Mouse (Mus musculus) stomach, postnatal 0 days (tissue): ENCODE results near the gene Nenf. TPM values are rescaled to one million over a fixed set of nuclear protein-coding genes. Genes with fewer than 3 reads are reported as not detected.

ENCODE experiments used
- ATAC-seq: fragments of 200-750 bp; cut with Nextera tagmentation; 2 replicates; pipeline ENCODE4 v1.8.0; 2017; ENCODE audit not compliant: low FRiP score, low TSS enrichment
- DNase-seq: peaks from one replicate; pipeline ENCODE4 v3.0.0-alpha.2; 2016; ENCODE audit warnings: low spot score
- H3K27ac ChIP-seq: fragments of 300-500 bp; sonication (generic); replicated peaks from 2 replicates; pipeline ENCODE4 v1.5.1; 2014; ENCODE audit warnings: mild to moderate bottlenecking, control low read depth
- H3K27me3 ChIP-seq: fragments of 300-500 bp; sonication (generic); 2 replicates; pipeline ENCODE4 v1.6.1; 2014; ENCODE audit warnings: low read length; ENCODE audit not compliant: control insufficient read depth, insufficient read depth
- H3K36me3 ChIP-seq: fragments of 300-500 bp; sonication (generic); 2 replicates; pipeline ENCODE4 v1.6.1; 2014; ENCODE audit warnings: low read length, mixed read lengths; ENCODE audit not compliant: control insufficient read depth, insufficient read depth
- H3K4me1 ChIP-seq: fragments of 300-500 bp; sonication (generic); replicated peaks from 2 replicates; pipeline ENCODE4 v1.6.1; 2014; ENCODE audit warnings: antibody characterized with exemption; ENCODE audit not compliant: control insufficient read depth, insufficient read depth
- H3K4me2 ChIP-seq: fragments of 300-500 bp; sonication (generic); replicated peaks from 2 replicates; pipeline ENCODE4 v1.6.1; 2014; ENCODE audit warnings: low read depth, mild to moderate bottlenecking, control low read depth, moderate library complexity
- H3K4me3 ChIP-seq: fragments of 300-500 bp; sonication (generic); 2 replicates; pipeline ENCODE4 v1.5.1; 2014; ENCODE audit warnings: low read depth, low read length, control low read depth
- H3K9ac ChIP-seq: fragments of 300-500 bp; sonication (generic); 2 replicates; pipeline ENCODE4 v1.6.1; 2014; ENCODE audit warnings: mild to moderate bottlenecking, low read length, control low read depth, mixed read lengths
- H3K9me3 ChIP-seq: fragments of 300-500 bp; sonication (generic); 2 replicates; pipeline ENCODE4 v1.6.1; 2016; ENCODE audit warnings: low read length; ENCODE audit not compliant: control insufficient read depth
- CTCF ChIP-seq: IDR thresholded peaks from 2 replicates; pipeline ENCODE4 v1.5.1; 2016; ENCODE audit warnings: antibody characterized with exemption, low read depth, mild to moderate bottlenecking, moderate library complexity
- EP300 ChIP-seq: optimal IDR thresholded peaks from 2 replicates; pipeline ENCODE3; 2016; ENCODE audit warnings: antibody characterized with exemption
- WGBS: fragments of 180-500 bp; shearing (Covaris S2); extraction: QIAGEN DNeasy Blood & Tissue Kit; methylation state at CpG from one replicate; pipeline ENCODE4 v1.1.7; 2014; 5-methylcytosine and 5-hydroxymethylcytosine counted together
- polyA plus RNA-seq: library from polyadenylated mRNA; unstranded; fragments of >200 nt; fragmentation: Nextera tagmentation; extraction: Ambion mirVana; gene quantifications from 2 replicates; pipeline ENCODE4 v1.2.1, GENCODE M21; 2015

Gene Nenf
- 117 and 120 TPM in 2 replicates for polyA plus RNA-seq

DNA sequence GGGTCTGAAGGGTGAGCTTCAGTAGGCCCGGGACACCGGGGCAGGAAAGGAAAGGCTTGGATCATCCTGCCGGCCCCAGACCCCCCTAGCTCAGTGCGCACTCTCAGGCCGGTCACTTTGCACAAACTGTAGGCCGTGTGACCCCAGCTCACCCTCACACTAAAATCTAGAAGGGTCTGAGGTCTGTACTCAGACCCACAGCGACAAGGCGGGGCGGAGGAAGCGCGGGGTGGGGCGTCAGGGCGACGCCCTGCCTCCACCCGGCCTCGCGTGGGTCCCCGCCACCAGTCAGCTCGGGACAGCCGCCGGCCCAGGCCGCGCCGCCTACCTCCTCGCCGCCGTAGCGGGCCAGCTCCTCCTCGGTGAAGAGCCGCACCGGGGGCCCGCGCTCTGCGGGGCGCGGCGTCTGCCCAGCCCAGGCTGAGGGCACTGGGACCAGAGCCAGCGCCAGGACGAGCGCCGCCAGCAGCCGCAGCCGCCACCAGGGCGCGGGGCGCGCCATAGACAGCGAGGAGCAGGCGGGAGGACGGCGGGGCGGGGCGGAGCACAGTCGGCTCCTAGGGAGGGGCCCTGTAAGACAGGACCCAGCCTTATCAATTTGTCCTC, at the start of gene Nenf:
Nenf (minus strand) TSS at position 604 of the 606 bp plus-strand sequence.
- no peaks in the 10 kb centered on the region for H3K27me3 ChIP-seq

DNA sequence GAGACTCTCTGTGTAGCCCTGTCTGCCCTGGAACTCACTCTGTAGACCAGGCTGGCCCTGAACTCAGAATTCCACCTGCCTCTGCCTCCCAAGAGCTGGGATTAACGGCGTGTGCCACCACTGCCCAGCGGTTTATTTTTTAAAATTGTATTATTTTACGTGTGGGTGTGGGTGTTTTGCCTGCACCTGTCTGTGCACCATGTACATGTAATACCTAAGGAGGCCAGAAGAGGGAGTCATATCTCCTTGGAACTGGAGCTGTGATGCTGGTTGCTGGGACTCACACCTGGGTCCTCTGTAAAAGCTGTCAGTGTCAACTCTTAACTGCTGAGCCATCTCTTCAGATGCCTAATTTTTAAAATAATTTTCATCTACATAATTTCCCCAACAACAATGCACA, 46.5 kb upstream of the Nenf start:
- Histone ChIP-seq H3K4me2 (no peak overlapping the region), H3K9ac (no peak overlapping the region), H3K4me1 (no peaks in the 10 kb centered on the region), H3K27ac (no peak overlapping the region), H3K36me3 (peaks cover 7% of the 10 kb centered on the region; the same call in 1 of the 2 replicates), H3K4me3 (no peak overlapping the region), H3K9me3 (no peaks in the 10 kb centered on the region), H3K27me3 (no peaks in the 10 kb centered on the region)
- ATAC-seq (no peak), DNase-seq (no peak)
- TF ChIP-seq EP300 (no peak), CTCF (peak; percentile 69)
- WGBS, result 61% methylated on average over 4 of the region's 4 CpGs

More for the DNA sequence above, at the start of gene Nenf:
- peak within 1 kb of the TSS; percentile 72 for H3K4me3 ChIP-seq
- no peaks in the 10 kb centered on the region for H3K36me3 ChIP-seq
- ATAC-seq (peak; percentile 89), DNase-seq (peak; percentile 77)
- WGBS, result under 1% methylated on average over 42 of the region's 54 CpGs
- no peaks in the 10 kb centered on the region for H3K9me3 ChIP-seq
- H3K4me1 ChIP-seq, result no peaks in the 10 kb centered on the region
- TF ChIP-seq CTCF (peak; percentile 46), EP300 (no peak)
- H3K27ac ChIP-seq, result peak within 1 kb of the TSS; percentile 85
- peak within 1 kb of the TSS; percentile 67 for H3K4me2 ChIP-seq
- H3K9ac ChIP-seq, result peak within 1 kb of the TSS; percentile 83

DNA sequence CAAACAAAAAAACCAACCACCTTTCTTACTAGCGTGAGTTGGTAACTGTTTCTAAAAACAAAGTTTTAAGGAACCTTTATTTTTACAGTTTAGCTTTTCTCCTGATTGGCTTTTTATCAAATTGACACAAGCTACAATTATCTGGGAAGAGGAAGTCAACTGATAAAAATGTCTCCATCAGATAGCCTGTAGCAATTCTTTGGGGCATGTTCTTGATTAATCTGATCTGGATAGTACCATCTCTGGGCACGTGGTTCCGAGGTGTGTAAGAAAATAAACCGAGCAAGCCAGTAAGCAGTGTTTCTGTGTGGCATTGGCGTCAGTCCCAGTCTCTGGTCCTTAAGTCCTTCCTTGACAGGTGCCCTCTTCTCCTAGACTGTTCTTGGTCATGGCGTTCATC, 44.4 kb upstream of the Nenf start:
- no peak for ATAC-seq
- Histone ChIP-seq H3K27ac (no peak overlapping the region), H3K9me3 (no peaks in the 10 kb centered on the region), H3K27me3 (no peaks in the 10 kb centered on the region), H3K9ac (no peak overlapping the region), H3K36me3 (peaks cover 13% of the 10 kb centered on the region; the same call in 1 of the 2 replicates), H3K4me2 (no peak overlapping the region), H3K4me1 (no peaks in the 10 kb centered on the region), H3K4me3 (no peak overlapping the region)
- TF ChIP-seq CTCF (no peak), EP300 (no peak)
- 79% methylated on average over 6 of the region's 6 CpGs for WGBS
- no peak for DNase-seq

DNA sequence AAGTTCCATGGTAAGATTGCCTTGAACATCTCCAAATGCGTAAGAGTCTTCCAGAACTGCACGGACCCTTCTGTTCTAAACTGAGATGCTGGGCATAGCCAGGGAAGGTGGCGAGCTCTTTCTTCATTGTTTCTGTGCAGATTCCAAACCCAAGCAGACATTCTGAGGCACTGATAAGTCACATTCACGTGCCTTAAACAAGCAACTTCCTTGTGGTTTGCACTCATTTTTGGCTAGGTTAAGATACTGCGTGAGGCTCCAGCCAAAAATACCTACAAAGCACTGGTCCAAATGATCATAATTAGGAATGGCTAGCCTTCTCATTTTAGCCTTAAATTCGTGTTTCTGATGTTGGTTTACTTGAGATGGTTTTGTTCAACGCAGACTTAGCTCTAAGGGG, 41.5 kb upstream of the Nenf start:
- H3K27ac ChIP-seq, result no peak overlapping the region
- 86% methylated on average over 7 of the region's 7 CpGs for whole genome bisulfite sequencing
- H3K9me3 ChIP-seq, result no peaks in the 10 kb centered on the region
- H3K36me3 ChIP-seq, result peaks cover 22% of the 10 kb centered on the region; the same call in 1 of the 2 replicates
- no peaks in the 10 kb centered on the region for H3K4me1 ChIP-seq
- H3K4me2 ChIP-seq, result no peak overlapping the region
- no peak for TF ChIP-seq EP300
- TF ChIP-seq CTCF, result no peak
- H3K9ac ChIP-seq, result no peak overlapping the region
- H3K4me3 ChIP-seq, result no peak overlapping the region
- DNase-seq (no peak), ATAC-seq (no peak)
- no peaks in the 10 kb centered on the region for H3K27me3 ChIP-seq

DNA sequence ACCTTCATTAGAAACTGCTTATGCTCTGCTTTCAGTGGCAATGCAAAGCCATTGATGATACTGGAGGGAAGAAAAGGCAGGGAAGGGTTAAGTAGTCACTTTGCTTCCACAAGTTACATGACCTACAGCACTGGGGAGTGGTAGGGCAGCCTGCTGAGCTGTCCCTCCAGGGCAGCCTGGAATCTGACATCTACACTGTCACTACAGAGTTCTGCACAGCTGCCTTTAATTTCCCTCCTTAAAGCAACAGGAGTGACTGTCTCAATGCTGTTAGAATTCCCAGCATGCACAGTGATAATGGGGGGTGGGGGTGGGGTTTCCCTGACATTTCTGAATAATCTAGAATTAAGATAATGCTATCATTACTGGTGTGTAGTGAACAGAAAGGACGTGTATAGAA, 38.9 kb upstream of the Nenf start:
- Histone ChIP-seq H3K36me3 (peaks cover 28% of the 10 kb centered on the region; the same call in 1 of the 2 replicates), H3K27ac (no peak overlapping the region), H3K9ac (no peak overlapping the region), H3K27me3 (no peaks in the 10 kb centered on the region), H3K9me3 (no peaks in the 10 kb centered on the region), H3K4me1 (no peaks in the 10 kb centered on the region), H3K4me2 (no peak overlapping the region), H3K4me3 (no peak overlapping the region)
- DNase-seq (no peak), ATAC-seq (no peak)
- TF ChIP-seq CTCF (no peak), EP300 (no peak)
- 81% methylated on average over 1 of the region's 1 CpGs for WGBS

DNA sequence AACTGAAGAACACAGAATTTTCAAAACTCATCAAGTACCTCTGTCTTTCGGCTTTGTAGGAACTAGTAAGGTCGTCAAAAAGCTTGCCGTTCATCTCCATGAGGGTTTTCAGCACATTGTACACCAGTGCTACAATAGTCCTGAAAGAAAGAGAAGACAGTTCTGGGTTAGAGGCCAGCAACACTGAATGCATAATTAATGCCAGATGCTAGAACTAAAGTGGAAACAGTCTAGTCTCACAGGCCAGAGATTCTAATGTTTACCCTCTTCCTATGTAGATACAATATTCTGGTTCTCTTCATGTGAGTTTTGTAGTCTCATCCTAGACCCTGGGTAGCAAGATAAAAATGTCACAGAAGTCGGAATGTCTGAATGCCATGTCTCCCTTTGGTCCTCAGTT, 35.8 kb upstream of the Nenf start:
- 97% methylated on average over 4 of the region's 4 CpGs for WGBS
- H3K27ac ChIP-seq, result no peak overlapping the region

More for the DNA sequence above, 35.8 kb upstream of the Nenf start:
- Histone ChIP-seq H3K36me3 (peaks cover 19% of the 10 kb centered on the region; the same call in 1 of the 2 replicates), H3K4me2 (no peak overlapping the region), H3K4me3 (no peak overlapping the region), H3K9me3 (no peaks in the 10 kb centered on the region), H3K4me1 (no peaks in the 10 kb centered on the region), H3K27me3 (no peaks in the 10 kb centered on the region), H3K9ac (no peak overlapping the region)
- no peak for ATAC-seq
- no peak for TF ChIP-seq EP300
- TF ChIP-seq CTCF, result no peak
- DNase-seq, result no peak
